Mouse (Mus musculus): ENCODE measurements around the gene Tcf7l1.

- TF ChIP-seq GATA1 (IDR thresholded peaks at IDR 0.05; ENCODE audit: borderline replicate concordance, low read length) (no peak), FLI1 (IDR thresholded peaks at IDR 0.05; ENCODE audit: low read length) (no peak)
These were observed 27.4 kb downstream of the Tcf7l1 start for GRCm38 (mm10) chr6:72761645-72762044.
